In the genomic region with DNA sequence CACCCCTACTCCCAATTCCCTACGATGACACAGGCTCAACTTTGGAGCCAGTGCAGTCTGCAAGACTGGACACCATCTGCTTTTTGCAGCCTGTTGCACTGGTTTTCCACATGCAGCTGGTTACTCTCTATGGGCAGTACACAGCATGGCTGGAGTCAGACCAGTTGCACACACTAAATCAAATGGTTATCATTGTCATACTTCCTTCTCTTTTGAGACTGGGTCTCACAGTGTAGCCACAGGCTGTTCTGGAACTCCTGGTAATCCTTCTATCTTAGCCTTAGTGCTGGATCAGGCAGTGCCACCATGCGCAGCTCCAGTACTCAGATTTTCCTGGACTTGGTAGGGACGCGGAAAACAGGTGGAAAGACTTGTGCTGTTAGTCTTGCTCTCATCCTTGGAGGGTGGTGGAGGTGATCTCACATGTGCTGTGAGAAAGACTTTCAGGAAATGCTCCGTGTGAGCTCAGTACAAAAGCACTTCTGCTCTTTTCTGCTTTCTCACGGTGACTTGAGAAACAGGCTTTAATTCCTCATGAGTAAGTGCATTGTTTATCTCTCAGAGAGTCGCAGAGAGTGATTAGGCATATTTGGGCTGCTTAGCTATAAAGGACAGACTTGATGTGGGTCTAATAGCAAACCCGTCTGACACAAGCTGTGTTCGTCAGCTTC, we compare ENCODE assay signal across 8 mouse cellular contexts. TPM values are rescaled to one million over a fixed set of nuclear protein-coding genes. Genes with fewer than 3 reads are reported as not detected.
DNase-seq lines count a peak whose midpoint lies in the region; ATAC-seq and TF ChIP-seq lines count a peak whose summit lies in the region.

No protein-coding gene starts in this region.

- peaks cover 8% of the 10 kb centered on the region for H3K4me1 ChIP-seq in heart, embryonic 11.5 days (ENCODE audit: control insufficient read depth, insufficient read depth, low read length)
- H3K4me1 ChIP-seq in heart, embryonic 16.5 days (ENCODE audit: control insufficient read depth, insufficient read depth, low read length), result peaks cover 12% of the 10 kb centered on the region
- H3K4me1 ChIP-seq in lung, postnatal 0 days (ENCODE audit: insufficient read depth, low read depth, low read length), result peaks cover 8% of the 10 kb centered on the region; the same call in 1 of the 2 replicates

- no peaks in the 10 kb centered on the region for H3K36me3 ChIP-seq in heart, embryonic 11.5 days (ENCODE audit: control insufficient read depth, insufficient read depth, low read length)
- peaks cover 9% of the 10 kb centered on the region; the same call in 1 of the 2 replicates for H3K36me3 ChIP-seq in heart, embryonic 16.5 days (ENCODE audit: control insufficient read depth, insufficient read depth)
- 0 out of 2 replicates have a peak, but pooled peaks cover 9% of the 10 kb centered on the region for H3K36me3 ChIP-seq in lung, postnatal 0 days (ENCODE audit: insufficient read depth, low read length)

- 26% methylated on average over 9 of the region's 9 CpGs for WGBS in heart, embryonic 11.5 days (ENCODE audit: insufficient replicate concordance)
- WGBS in heart, embryonic 16.5 days, result 27% methylated on average over 9 of the region's 9 CpGs
- 24% methylated on average over 9 of the region's 9 CpGs for WGBS in lung, postnatal 0 days

- TF ChIP-seq EP300 in lung, postnatal 0 days (IDR thresholded peaks at IDR 0.05), result 0 out of 2 replicates have a peak, but pooled peaks have one; percentile 25

- DNase-seq in heart, adult 8-10 months (ENCODE audit: low spot score), result no peak
- peak; percentile 27 for DNase-seq in ZHBTc4 (ENCODE audit: low read depth, low spot score)
- peak; percentile 75 for DNase-seq in lung, postnatal 0 days (ENCODE audit: low spot score)
- no peak for DNase-seq in frontal cortex, postnatal 10 days (ENCODE audit: low spot score in 2 of 2)
- DNase-seq in urinary bladder, postnatal 25 days (ENCODE audit: low spot score), result no peak
- DNase-seq in left cerebral cortex, adult 9 months (ENCODE audit: low spot score in 2 of 2), result no peak

- no peaks in the 10 kb centered on the region for H3K27me3 ChIP-seq in heart, embryonic 11.5 days (ENCODE audit: control insufficient read depth, insufficient read depth, low read length)
- no peaks in the 10 kb centered on the region for H3K27me3 ChIP-seq in heart, embryonic 16.5 days (ENCODE audit: control insufficient read depth, insufficient read depth, low read length)
- no peaks in the 10 kb centered on the region for H3K27me3 ChIP-seq in lung, postnatal 0 days (replicated peaks; ENCODE audit: insufficient read depth, low read length)

- no peak; the same call in 1 of the 2 replicates for ATAC-seq in heart, embryonic 11.5 days (replicated peaks; ENCODE audit: insufficient number of reproducible peaks, low FRiP score, low TSS enrichment)
- ATAC-seq in heart, embryonic 16.5 days (replicated peaks; ENCODE audit: extremely low read depth, insufficient read depth, low FRiP score), result 0 out of 2 replicates have a peak, but pooled peaks have one; percentile 1
- peak; percentile 13 for ATAC-seq in lung, postnatal 0 days

- TF ChIP-seq CTCF in lung, postnatal 0 days (IDR thresholded peaks at IDR 0.05), result no peak

- H3K4me3 ChIP-seq in heart, embryonic 11.5 days (ENCODE audit: low read depth, low read length), result peak overlapping the region; percentile 78
- H3K4me3 ChIP-seq in heart, embryonic 16.5 days (ENCODE audit: low read length), result peak overlapping the region; percentile 87
- H3K4me3 ChIP-seq in lung, postnatal 0 days (ENCODE audit: low read depth, low read length), result peak overlapping the region; percentile 63

- H3K9ac ChIP-seq in heart, embryonic 11.5 days (ENCODE audit: low read depth, low read length), result peak overlapping the region; percentile 79
- H3K9ac ChIP-seq in heart, embryonic 16.5 days (ENCODE audit: low read length), result peak overlapping the region; percentile 75
- peak overlapping the region; percentile 36 for H3K9ac ChIP-seq in lung, postnatal 0 days (replicated peaks; ENCODE audit: low read depth)

- peak overlapping the region; percentile 90 for H3K27ac ChIP-seq in heart, embryonic 11.5 days (ENCODE audit: low read depth, low read length)
- H3K27ac ChIP-seq in heart, embryonic 16.5 days (ENCODE audit: low read length), result peak overlapping the region; percentile 64
- H3K27ac ChIP-seq in lung, postnatal 0 days (ENCODE audit: low read length), result peak overlapping the region; percentile 75

- peak overlapping the region; percentile 89 for H3K4me2 ChIP-seq in heart, embryonic 11.5 days
- H3K4me2 ChIP-seq in heart, embryonic 16.5 days (ENCODE audit: low read depth, low read length), result peak overlapping the region; percentile 86
- peak overlapping the region; percentile 87 for H3K4me2 ChIP-seq in lung, postnatal 0 days (replicated peaks; ENCODE audit: low read depth, low read length)

- H3K9me3 ChIP-seq in heart, embryonic 11.5 days (replicated peaks; ENCODE audit: control insufficient read depth, low read length), result no peaks in the 10 kb centered on the region
- no peaks in the 10 kb centered on the region for H3K9me3 ChIP-seq in heart, embryonic 16.5 days (replicated peaks; ENCODE audit: control insufficient read depth, low read length)
- H3K9me3 ChIP-seq in lung, postnatal 0 days (ENCODE audit: low read length), result no peaks in the 10 kb centered on the region

RNA-seq across cellular contexts. Expression of a gene that starts 0.7 kb away (rescaled TPM):
- 288 and 291 TPM in 2 replicates for polyA plus RNA-seq in heart, embryonic 11.5 days (2014; fragmentation: Nextera tagmentation; extraction: Ambion mirVana)
- total RNA-seq in heart, adult 8-10 months (2022), result 100 to 1,000 TPM; 107 to 115 (median 110) TPM
- 227 and 257 TPM in 2 replicates for polyA plus RNA-seq in heart, embryonic 16.5 days (2015; fragmentation: Nextera tagmentation; extraction: Ambion mirVana)
- 260 and 276 TPM in 2 replicates for polyA plus RNA-seq in lung, postnatal 0 days (2015; fragmentation: Nextera tagmentation; extraction: Ambion mirVana)

RNA-seq across cellular contexts. Expression of a gene that starts 21.2 kb away (rescaled TPM):
- 29.3 and 32.2 TPM in 2 replicates for polyA plus RNA-seq in heart, embryonic 11.5 days (2014; fragmentation: Nextera tagmentation; extraction: Ambion mirVana)
- 10 to 100 TPM; 13.3 to 16.0 (median 14.8) TPM for total RNA-seq in heart, adult 8-10 months (2022)
- 26.6 and 28.0 TPM in 2 replicates for polyA plus RNA-seq in heart, embryonic 16.5 days (2015; fragmentation: Nextera tagmentation; extraction: Ambion mirVana)
- polyA plus RNA-seq in lung, postnatal 0 days (2015; fragmentation: Nextera tagmentation; extraction: Ambion mirVana), result 49.8 and 52.3 TPM in 2 replicates

RNA-seq across cellular contexts. Expression of a gene that starts 36.6 kb away (rescaled TPM):
- 7.4 and 9.3 TPM in 2 replicates for polyA plus RNA-seq in heart, embryonic 11.5 days (2014; fragmentation: Nextera tagmentation; extraction: Ambion mirVana)
- total RNA-seq in heart, adult 8-10 months (2022), result 1 to 10 TPM in 3 of 4 experiments, under 1 TPM in 1; 0.78 to 1.7 (median 1.4) TPM
- polyA plus RNA-seq in heart, embryonic 16.5 days (2015; fragmentation: Nextera tagmentation; extraction: Ambion mirVana), result 5.2 and 5.9 TPM in 2 replicates
- 0.25 TPM in 2 replicates for polyA plus RNA-seq in lung, postnatal 0 days (2015; fragmentation: Nextera tagmentation; extraction: Ambion mirVana)

RNA-seq across cellular contexts. Expression of a gene that starts 45.0 kb away (rescaled TPM):
- polyA plus RNA-seq in heart, embryonic 11.5 days (2014; fragmentation: Nextera tagmentation; extraction: Ambion mirVana), result 19.4 and 19.7 TPM in 2 replicates
- total RNA-seq in heart, adult 8-10 months (2022), result 10 to 100 TPM; 44.3 to 76.1 (median 66.5) TPM
- polyA plus RNA-seq in heart, embryonic 16.5 days (2015; fragmentation: Nextera tagmentation; extraction: Ambion mirVana), result 17.8 and 19.7 TPM in 2 replicates
- polyA plus RNA-seq in lung, postnatal 0 days (2015; fragmentation: Nextera tagmentation; extraction: Ambion mirVana), result 9.8 and 12.3 TPM in 2 replicates

RNA-seq across cellular contexts. Expression of a gene that starts 51.1 kb away (rescaled TPM):
- 9.5 and 9.6 TPM in 2 replicates for polyA plus RNA-seq in heart, embryonic 11.5 days (2014; fragmentation: Nextera tagmentation; extraction: Ambion mirVana)
- total RNA-seq in heart, adult 8-10 months (2022), result under 1 TPM; 0.32 to 0.62 (median 0.44) TPM
- polyA plus RNA-seq in heart, embryonic 16.5 days (2015; fragmentation: Nextera tagmentation; extraction: Ambion mirVana), result 9.0 and 9.7 TPM in 2 replicates
- polyA plus RNA-seq in lung, postnatal 0 days (2015; fragmentation: Nextera tagmentation; extraction: Ambion mirVana), result 1.7 and 1.8 TPM in 2 replicates

Comparison
In these comparisons a context has a peak if more than half of its experiments do, and no peak if none do; other contexts are left out.
1. DNase-seq: peak in ZHBTc4 (single experiment) and lung, postnatal 0 days (single experiment); none in heart, adult 8-10 months (single experiment), frontal cortex, postnatal 10 days (0 of 2), urinary bladder, postnatal 25 days (single experiment) and left cerebral cortex, adult 9 months (0 of 2).
2. Peak in every context shown above with its lines, with median percentiles within 50 percentile points of each other: H3K27ac ChIP-seq, H3K4me2 ChIP-seq, H3K4me3 ChIP-seq and H3K9ac ChIP-seq.